ENCODE assay signal across 8 mouse cellular contexts in the genomic region with DNA sequence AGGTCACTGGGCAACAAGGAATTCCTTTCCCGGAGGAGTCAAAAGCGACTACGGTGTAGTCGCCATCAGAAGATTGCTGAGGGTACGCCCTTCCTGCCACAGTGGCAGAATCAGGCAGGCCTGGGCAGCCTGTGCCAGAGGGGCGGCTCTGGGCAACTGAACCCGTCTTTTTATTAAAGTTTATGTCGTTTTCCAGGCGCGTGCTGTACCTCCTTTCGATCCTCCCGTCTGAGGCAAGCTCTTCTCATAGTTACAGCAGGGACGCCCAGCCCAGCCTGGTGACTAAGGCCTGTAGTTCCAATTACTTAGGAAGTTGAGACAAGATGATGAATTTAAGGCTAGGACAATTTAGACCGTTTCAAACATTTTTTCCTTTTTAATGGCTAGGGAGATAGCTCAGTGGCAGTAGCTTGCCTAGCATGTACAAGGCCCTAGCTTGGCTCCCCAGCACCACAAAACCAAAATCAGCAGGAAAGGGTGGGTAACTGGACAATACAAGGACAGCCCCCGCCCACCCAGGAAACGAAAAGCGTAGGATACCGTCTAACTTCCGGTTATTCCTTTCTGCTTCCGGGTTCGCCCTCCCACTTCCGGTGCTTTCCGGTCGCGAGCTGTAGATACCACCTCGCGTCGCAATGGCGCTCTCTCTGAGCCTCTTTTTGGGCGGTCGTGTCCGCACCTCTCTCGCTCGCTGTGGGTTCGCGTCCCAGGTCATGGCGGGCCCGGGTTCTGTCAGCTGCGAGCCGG. TPM values are rescaled to one million over a fixed set of nuclear protein-coding genes. Genes with fewer than 3 reads are reported as not detected.
A peak's percentile ranks its signal among the peaks of the same experiment; 100 is the strongest.
DNase-seq lines count a peak whose midpoint lies in the region; ATAC-seq and TF ChIP-seq lines count a peak whose summit lies in the region.

A gene (plus strand): TSS at position 591 of the 747 bp plus-strand sequence.

- H3K36me3 ChIP-seq in G1E (replicated peaks): peaks cover 32% of the 10 kb centered on the region
- peaks cover 18% of the 10 kb centered on the region for H3K36me3 ChIP-seq in forebrain, embryonic 15.5 days
- peaks cover 24% of the 10 kb centered on the region for H3K36me3 ChIP-seq in liver, postnatal 0 days (replicated peaks; ENCODE audit: insufficient read depth, low read length)
- H3K36me3 ChIP-seq in neural tube, embryonic 13.5 days: peaks cover 21% of the 10 kb centered on the region
- H3K36me3 ChIP-seq in testis, adult 2 months (ENCODE audit: control insufficient read depth, insufficient read depth, low read length): peaks cover 2% of the 10 kb centered on the region; the same call in 1 of the 2 replicates

- H3K27ac ChIP-seq in forebrain, embryonic 15.5 days (replicated peaks): peak within 1 kb of the TSS; percentile 71
- H3K27ac ChIP-seq in liver, postnatal 0 days (ENCODE audit: low read depth): peak within 1 kb of the TSS; percentile 96
- peak within 1 kb of the TSS; percentile 78 for H3K27ac ChIP-seq in neural tube, embryonic 13.5 days (replicated peaks)
- peak within 1 kb of the TSS; percentile 89 for H3K27ac ChIP-seq in testis, adult 2 months (ENCODE audit: control insufficient read depth, insufficient read depth, low read depth, low read length)

- H3K4me2 ChIP-seq in forebrain, embryonic 15.5 days (replicated peaks): peak within 1 kb of the TSS; percentile 82
- H3K4me2 ChIP-seq in liver, postnatal 0 days (ENCODE audit: low read depth, low read length): peak within 1 kb of the TSS; percentile 94
- H3K4me2 ChIP-seq in neural tube, embryonic 13.5 days: peak within 1 kb of the TSS; percentile 96

- peak; percentile 94 for TF ChIP-seq POLR2A in testis, adult 2 months (IDR thresholded peaks at IDR 0.05; ENCODE audit: control insufficient read depth, low read depth, low read length)

- TF ChIP-seq CTCF in G1E (IDR thresholded peaks at IDR 0.05; ENCODE audit: low read depth, low read length): no peak
- peak; percentile 44 for TF ChIP-seq CTCF in liver, postnatal 0 days (IDR thresholded peaks at IDR 0.05; ENCODE audit: low read depth)
- TF ChIP-seq CTCF in testis, adult 2 months (IDR thresholded peaks at IDR 0.05; ENCODE audit: control insufficient read depth, insufficient read depth, insufficient replicate concordance, low read depth, low read length): no peak; the same call in 1 of the 2 replicates

- 28% methylated on average over 40 of the region's 40 CpGs for WGBS in forebrain, embryonic 15.5 days
- WGBS in liver, postnatal 0 days (ENCODE audit: insufficient replicate concordance): 26% methylated on average over 40 of the region's 40 CpGs
- WGBS in neural tube, embryonic 13.5 days: 28% methylated on average over 40 of the region's 40 CpGs

- peak; percentile 88 for ATAC-seq in G1E (ENCODE audit: extremely low read depth, insufficient number of reproducible peaks, low FRiP score, poor library complexity, severe bottlenecking)
- ATAC-seq in forebrain, embryonic 15.5 days (replicated peaks): peak; percentile 94
- ATAC-seq in liver, postnatal 0 days: peak; percentile 92
- peak; percentile 88 for ATAC-seq in neural tube, embryonic 13.5 days (ENCODE audit: low read depth)

- intact Hi-C loops in heart, postnatal 14 days (cut with DNase I): no loop called here

- peak within 1 kb of the TSS; percentile 87 for H3K4me3 ChIP-seq in G1E (ENCODE audit: low read depth, low read length)
- H3K4me3 ChIP-seq in forebrain, embryonic 15.5 days: peak within 1 kb of the TSS; percentile 63
- peak within 1 kb of the TSS; percentile 97 for H3K4me3 ChIP-seq in liver, postnatal 0 days (ENCODE audit: low read depth, low read length)
- H3K4me3 ChIP-seq in neural tube, embryonic 13.5 days: peak within 1 kb of the TSS; percentile 92
- H3K4me3 ChIP-seq in testis, adult 2 months (ENCODE audit: control insufficient read depth, low read depth, low read length): peak within 1 kb of the TSS; percentile 97

- H3K27me3 ChIP-seq in G1E (ENCODE audit: insufficient read depth, low read length): no peaks in the 10 kb centered on the region
- H3K27me3 ChIP-seq in forebrain, embryonic 15.5 days: peaks cover 25% of the 10 kb centered on the region
- H3K27me3 ChIP-seq in liver, postnatal 0 days (ENCODE audit: insufficient read depth, low read length): no peaks in the 10 kb centered on the region
- H3K27me3 ChIP-seq in neural tube, embryonic 13.5 days: peaks cover 33% of the 10 kb centered on the region
- H3K27me3 ChIP-seq in testis, adult 2 months (ENCODE audit: control insufficient read depth, insufficient read depth, low read length): no peaks in the 10 kb centered on the region

- H3K9ac ChIP-seq in forebrain, embryonic 15.5 days (replicated peaks): peak within 1 kb of the TSS; percentile 71
- peak within 1 kb of the TSS; percentile 92 for H3K9ac ChIP-seq in liver, postnatal 0 days (replicated peaks)
- H3K9ac ChIP-seq in neural tube, embryonic 13.5 days: peak within 1 kb of the TSS; percentile 90

- TF ChIP-seq EP300 in liver, postnatal 0 days (IDR thresholded peaks at IDR 0.05; ENCODE audit: low read depth): peak; percentile 70; the same call in 1 of the 2 replicates

- peak; percentile 83 for DNase-seq in G1E (ENCODE audit: low spot score)
- peak; percentile 81 for DNase-seq in cerebellum, adult 11-12 months
- peak; percentile 80 to 88 for DNase-seq in heart, postnatal 14 days
- peak; percentile 86 for DNase-seq in layer of hippocampus, adult 11-12 months (ENCODE audit: low spot score)
- peak; percentile 90 for DNase-seq in liver, postnatal 0 days

- H3K4me1 ChIP-seq in G1E (ENCODE audit: insufficient read depth, low read depth, low read length): peaks cover 35% of the 10 kb centered on the region
- peaks cover 15% of the 10 kb centered on the region for H3K4me1 ChIP-seq in forebrain, embryonic 15.5 days
- peaks cover 18% of the 10 kb centered on the region for H3K4me1 ChIP-seq in liver, postnatal 0 days (ENCODE audit: insufficient read depth)
- peaks cover 20% of the 10 kb centered on the region for H3K4me1 ChIP-seq in neural tube, embryonic 13.5 days (replicated peaks)
- H3K4me1 ChIP-seq in testis, adult 2 months (ENCODE audit: control insufficient read depth, insufficient read depth, low read length): peaks cover 11% of the 10 kb centered on the region

- H3K9me3 ChIP-seq in G1E (replicated peaks): no peaks in the 10 kb centered on the region
- H3K9me3 ChIP-seq in forebrain, embryonic 15.5 days: no peaks in the 10 kb centered on the region
- H3K9me3 ChIP-seq in liver, postnatal 0 days (ENCODE audit: low read length): no peaks in the 10 kb centered on the region
- no peaks in the 10 kb centered on the region for H3K9me3 ChIP-seq in neural tube, embryonic 13.5 days

RNA-seq across cellular contexts. Expression of the gene that starts here (rescaled TPM):
- total RNA-seq in G1E (2014; fragmentation: Nextera tagmentation) (40.6 and 61.3 TPM in 2 replicates), G1E (2017) (76.2 and 82.7 TPM in 2 replicates)
- polyA plus RNA-seq in G1E (2012): 41.9 and 43.6 TPM in 2 replicates
- 67.7 and 67.9 TPM in 2 replicates for polyA plus RNA-seq in forebrain, embryonic 15.5 days (2015; fragmentation: Nextera tagmentation; extraction: Ambion mirVana)
- total RNA-seq in heart, postnatal 14 days (2021): 10 to 100 TPM; 25.2 to 25.6 TPM
- polyA plus RNA-seq in liver, postnatal 0 days (2015; fragmentation: Nextera tagmentation; extraction: Ambion mirVana): 20.9 and 23.1 TPM in 2 replicates
- polyA plus RNA-seq in neural tube, embryonic 13.5 days (2015; fragmentation: Nextera tagmentation; extraction: Ambion mirVana): 57.5 and 62.6 TPM in 2 replicates
- 10.1 and 10.3 TPM in 2 replicates for polyA plus RNA-seq in testis, adult 2 months (2012; rRNA removed)

Comparison
In these comparisons a context has a peak if more than half of its experiments do, and no peak if none do; other contexts are left out.
1. Peak in every context shown above with its lines: DNase-seq, ATAC-seq, H3K4me3 ChIP-seq and H3K27ac ChIP-seq.